Mouse (Mus musculus) forelimb bud, embryonic 11.5 days (tissue): ENCODE data around the gene Evx1.

ENCODE experiments used
- DNase-seq: peaks from one replicate; pipeline ENCODE4 v3.0.0-alpha.2; 2012; ENCODE audit warnings: low read depth, low spot score

Evx1 gene

DNA sequence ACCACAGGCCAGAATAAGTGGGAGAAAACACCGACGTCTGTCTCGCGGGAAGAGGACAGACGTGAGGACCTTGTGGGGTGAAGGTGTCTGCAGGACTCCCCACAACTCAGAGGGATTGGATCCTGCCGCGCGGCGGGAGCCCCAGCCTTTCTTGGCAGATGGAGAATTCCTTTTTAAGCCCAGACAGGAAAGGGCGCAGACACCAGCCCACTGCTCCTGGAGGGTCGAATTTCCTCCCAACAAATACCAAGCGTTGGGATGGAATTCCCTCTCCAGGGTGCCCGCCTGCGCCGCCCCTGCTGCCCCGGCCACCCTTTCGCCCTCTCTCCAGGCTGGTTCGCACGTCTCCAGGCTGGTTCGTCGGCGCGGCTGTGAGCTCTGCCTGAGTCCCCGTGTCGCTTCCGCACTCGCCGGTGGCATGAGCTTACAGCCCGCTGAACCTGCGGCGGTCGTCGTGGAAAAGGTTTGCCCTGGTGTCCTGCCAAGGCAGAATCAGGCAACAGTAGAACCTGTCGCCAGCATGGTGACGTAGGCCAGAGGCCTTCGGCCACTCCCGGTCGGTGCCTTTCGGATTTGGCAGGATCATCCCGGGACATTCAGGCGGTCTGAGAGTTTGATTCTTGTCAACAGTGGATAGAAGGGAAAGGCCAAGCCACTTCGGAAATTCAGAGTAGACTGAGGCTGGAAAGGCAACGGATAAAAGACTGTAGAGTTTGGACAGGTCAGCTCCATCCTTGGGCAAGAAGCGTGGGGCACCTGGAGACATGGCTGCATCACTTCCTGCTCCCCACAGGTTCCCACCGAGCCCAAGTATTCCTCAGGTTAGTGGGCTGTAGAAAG, 22.1 kb upstream of the Evx1 start:
- no peak for DNase-seq

DNA sequence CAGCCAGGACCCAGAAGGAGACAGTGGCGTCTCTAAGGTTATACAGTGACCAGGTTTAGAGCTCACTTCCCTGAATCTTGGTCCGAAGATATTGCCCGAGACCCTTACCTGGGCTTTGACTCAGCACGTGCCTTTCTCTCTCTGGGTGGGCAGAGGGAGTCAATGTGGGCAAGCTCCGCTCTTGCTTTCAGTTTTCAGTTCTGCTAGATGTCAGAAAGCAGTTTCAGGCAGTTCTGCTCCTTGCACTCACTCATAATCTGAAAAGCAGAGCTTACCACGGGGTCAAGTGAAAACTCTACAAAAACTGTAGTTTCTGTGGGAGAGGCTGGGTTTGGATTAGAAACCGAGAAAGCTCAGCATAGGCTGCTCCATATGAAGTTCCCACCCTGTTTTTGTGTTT, 21.0 kb upstream of the Evx1 start:
- DNase-seq = no peak

DNA sequence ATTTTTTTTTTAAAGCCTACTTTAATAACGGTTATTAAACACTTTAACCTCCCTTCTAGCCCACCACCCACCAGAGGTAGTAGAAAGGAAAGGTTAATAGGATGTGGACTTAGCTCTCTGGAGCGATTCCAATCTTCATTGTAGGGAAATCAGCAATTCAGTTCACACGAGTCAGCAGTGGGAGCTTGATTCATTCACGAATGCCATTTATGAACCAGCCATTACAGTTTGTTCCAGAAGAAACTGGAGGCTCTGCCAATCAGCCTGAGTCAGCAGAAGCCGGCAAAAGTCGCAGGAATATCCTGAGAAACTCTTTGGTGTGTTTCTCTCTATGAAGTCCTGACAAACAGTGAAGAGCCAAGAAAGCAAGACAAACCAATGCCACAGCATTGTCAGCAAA, 18.7 kb upstream of the Evx1 start:
- no peak for DNase-seq

DNA sequence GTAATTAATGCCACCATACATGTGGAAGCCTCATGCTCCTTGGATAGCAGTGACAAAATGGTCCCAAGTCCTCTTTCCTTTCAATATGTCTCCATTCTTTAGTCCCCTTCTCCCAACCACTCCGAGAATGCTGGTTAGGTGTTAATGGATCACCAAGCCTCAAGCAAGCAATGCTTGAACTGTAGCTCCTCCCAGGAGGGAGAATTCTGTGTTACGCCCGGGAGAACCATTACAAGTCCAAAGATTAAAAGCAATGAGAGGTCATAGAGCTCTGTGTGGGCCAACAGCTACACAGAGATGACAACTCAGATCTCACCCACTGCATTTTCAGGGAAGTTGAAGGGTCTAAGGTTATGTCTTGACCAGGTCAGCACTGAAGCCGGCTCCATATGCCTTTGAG, 14.8 kb upstream of the Evx1 start:
- DNase-seq = no peak

DNA sequence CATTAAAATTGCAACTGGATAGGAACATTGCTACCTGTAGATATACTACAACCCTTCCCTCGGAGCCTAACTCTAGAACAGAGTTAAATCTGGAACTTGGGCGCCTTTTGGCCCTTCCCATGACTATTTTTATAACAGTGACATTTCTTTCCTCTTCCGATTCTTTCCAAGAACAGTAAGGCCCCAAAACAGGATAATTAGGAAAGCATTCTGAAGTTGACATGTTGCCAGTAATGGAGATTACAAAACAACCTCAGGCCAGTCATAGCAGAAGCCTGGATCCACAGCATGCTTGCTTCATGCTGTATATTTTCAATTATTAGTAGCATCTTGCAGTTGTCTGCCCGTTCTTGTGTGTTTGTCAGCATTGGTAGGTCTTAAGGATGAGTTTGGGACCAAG, 12.5 kb upstream of the Evx1 start:
- DNase-seq = no peak

DNA sequence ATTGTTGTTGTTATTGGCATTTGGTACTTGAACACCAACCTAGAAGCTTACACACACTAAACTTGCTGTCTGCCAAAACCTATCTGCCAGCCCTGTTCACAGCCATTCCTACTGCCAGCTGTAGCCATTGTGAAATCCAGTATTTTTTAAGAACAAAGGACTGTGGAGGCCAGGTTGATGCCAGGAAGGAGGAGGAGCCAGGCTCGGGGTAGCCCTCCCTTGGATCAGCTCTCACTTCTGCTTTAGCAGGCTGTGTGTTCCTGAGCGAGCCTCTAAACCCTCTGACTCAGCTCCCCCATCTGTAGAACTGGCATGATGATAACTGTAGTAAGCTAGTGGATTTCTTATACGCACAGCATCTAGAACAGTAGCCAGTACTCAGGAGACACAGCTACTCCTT, 9.9 kb upstream of the Evx1 start:
- no peak for DNase-seq

DNA sequence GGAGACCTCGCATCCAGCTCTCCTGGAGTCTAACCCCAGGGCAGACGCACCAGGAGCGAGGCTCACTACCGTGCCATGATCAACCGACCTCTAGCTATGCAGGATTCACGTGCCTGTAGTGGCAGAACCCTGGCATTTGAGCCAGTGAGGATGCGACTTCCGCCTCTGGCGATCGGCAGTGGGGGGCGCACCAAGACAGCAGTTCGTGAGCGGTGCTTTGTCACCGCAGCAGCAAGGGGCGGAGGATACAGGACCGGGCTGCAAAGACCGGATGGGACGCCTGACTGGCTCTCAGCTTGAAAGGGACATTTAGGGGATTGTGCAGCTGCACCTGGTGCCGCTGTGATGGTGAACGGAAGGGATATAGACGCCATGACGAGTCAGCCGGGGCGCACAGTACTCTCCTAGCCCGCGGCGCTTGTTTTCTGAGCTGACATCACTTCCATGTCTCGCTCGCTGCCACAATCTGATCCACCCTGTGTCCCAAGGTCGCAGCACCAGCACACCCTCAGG, 7.4 kb upstream of the Evx1 start:
- DNase-seq = no peak

DNA sequence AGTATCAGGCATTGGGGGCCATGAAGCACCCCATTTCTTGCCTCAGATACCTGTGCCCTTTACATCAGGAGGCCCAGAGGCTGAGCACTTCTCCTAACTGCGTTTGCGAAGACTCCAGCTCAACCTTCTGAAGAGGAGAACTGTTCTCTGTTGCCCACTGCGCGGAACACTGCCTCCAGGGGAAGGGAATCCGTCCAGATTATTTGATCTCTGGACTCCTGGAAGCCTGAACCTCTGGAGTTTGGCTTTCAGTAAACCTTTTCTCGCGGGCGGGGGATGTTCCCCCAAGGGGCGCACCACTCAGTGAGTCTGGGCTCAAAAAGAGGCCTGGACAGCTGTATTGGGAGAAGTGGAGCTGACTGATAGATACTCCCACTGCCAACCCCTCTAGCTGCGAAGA, 3.5 kb upstream of the Evx1 start:
- no peak for DNase-seq

DNA sequence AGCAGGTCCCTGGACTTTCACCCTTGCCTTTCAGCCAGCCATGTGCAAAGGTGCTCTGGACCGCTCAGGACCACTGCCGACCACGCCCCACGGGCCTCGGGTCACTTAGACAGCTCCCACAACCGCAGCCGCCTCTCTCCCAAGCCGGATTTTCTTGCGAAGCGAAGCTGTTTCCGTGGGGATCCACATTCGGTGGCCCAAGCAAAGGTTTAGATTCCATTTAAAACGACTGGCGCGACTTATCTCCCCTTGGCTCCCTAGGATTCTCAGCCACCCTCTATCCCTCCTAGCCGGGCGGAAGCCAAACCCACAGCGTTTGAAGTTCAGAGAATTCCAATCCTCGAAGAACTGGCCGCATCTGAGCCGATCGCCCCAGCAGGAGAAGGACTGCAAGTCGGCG, 2.9 kb upstream of the Evx1 start:
- DNase-seq = no peak

DNA sequence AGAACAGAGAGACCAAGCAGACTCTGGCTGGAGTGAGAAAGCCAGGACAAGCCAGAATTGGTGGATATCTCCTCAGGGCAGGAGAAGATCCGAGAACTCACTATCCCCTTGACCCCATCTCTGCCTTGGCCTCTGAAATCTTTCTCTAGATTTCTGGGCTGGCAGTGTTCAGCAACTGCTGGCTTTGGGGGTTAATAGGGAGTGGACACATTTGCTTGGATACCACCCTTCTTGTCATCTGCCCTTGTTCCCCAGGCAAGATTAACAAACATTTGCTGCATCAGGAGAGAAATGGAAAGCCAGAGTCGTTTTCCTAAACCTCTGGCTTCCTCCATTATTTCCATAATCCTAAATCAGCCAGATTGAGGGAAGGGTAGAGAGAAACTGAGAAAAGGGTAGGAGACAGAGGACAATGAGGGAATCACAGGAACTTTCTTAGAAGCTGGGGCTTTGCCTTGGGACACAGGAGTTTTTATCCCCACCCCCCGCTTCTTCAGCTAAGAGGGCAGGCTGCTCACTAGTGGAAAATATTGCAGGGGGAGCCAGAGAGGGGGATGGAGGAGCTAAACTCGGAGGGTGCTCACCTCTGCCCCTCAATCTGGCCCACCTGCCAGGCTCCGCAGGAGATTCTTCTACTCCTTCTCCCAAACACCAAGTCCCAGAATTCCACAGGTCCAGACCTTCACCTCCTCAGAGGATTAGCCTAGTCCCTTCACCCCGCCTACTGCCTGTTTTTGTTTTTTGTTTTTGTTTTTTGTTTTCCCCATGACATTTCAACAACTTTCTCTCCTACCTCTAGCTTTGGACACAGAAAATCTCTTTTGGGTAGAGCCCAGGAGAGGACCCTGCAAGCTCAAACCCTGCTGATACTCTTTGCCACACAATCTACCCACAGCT, 1.4 kb upstream of the Evx1 start:
- DNase-seq = no peak

DNA sequence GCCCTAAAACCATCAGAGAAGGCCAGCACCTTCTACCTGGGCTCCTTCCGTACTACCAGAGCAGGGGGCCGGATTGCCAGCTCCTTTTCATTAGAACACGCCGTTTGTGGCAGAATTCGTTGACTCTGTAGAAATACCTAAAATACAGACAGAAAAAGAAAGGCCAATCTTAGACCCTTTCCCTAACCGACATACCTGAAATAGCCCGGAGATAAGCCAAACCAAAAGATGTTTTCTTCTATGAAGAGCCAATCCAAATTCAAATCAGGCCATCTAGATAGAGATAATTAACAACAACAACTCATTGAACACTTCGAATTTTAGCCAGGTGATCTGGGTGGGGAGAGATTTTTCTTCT, 761 bp upstream of the Evx1 start:
- DNase-seq = no peak

DNA sequence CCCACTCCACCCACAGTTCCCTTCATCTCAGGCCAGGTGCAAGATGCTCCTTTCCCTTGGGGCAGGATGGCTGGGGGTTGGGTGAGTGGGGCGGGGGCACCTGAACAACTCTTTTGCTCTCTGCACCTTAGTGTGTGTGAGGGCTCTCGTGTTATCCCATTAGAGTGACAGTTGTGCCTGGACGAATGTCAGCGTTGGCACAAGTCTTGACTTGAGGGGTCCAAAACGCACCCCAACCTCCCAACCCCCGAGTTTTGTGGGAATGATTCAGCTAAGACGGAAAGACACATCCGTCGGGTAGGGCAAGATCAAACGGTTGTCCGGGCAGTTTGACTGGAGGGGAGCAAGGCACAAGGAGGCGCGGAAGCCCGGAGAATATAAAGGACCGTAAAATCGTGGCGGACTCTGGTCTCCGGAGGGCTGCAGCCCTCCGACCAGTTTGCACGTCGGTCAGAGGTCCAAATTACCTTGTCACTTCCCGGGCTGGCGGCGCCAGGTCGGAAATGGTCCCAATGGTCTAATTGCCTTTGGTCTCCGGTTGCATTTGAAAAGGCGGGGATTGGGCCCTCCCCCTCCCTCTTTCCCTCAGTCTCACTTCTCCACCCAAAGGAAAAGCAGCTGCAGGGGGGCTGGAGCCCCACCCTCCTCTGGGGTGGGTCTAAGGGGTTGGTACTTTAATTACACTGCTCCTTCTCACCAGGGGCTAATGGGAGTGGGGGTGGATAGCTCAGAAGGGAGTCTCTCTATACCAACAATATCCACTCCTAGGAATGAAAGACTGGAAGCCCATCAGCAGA, 1.2 kb downstream of the Evx1 start:
- DNase-seq = no peak

DNA sequence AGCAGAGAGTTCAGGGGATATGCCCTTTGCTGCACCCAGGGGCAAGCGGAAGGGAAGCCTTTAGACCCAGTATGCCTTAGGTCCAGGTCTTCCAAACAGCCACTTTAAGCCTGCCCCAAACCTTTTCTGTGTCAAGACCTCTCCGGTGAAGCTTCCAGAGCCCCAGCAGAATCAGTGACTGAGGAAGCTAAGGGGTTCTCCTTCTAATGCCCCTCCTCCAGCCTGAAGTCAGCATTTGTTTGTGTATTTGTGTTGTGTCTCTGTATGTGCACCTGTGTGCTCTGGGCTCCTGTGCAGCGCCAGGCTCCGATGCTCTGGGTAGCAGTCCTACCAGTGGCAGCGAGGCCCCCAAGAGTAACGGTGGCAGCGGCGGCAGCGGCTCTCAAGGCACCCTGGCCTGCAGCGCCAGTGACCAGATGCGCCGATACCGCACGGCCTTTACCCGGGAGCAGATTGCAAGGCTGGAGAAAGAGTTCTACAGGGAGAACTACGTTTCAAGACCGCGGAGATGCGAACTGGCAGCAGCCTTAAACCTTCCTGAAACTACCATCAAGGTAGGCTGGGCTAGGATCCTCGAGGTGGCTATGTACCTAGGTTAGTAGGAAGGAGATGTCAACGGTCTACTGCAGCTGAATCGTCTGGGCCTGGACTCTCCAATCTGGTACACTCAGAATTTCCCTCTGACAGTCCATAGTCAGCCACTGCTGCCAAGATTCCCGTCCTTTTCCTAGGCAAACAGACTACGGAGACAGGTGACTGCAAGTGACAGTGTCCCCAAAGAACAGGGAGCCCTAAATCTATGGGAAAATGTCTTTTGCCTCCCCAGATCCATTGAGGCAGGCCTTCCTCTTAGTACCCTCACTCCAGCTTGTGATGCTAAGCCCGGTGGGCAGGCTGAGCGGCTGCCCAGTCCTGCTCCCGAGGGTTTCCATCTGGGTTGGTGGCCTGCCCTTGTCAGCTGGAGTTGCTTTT, 2.4 kb downstream of the Evx1 start:
- no peak for DNase-seq

DNA sequence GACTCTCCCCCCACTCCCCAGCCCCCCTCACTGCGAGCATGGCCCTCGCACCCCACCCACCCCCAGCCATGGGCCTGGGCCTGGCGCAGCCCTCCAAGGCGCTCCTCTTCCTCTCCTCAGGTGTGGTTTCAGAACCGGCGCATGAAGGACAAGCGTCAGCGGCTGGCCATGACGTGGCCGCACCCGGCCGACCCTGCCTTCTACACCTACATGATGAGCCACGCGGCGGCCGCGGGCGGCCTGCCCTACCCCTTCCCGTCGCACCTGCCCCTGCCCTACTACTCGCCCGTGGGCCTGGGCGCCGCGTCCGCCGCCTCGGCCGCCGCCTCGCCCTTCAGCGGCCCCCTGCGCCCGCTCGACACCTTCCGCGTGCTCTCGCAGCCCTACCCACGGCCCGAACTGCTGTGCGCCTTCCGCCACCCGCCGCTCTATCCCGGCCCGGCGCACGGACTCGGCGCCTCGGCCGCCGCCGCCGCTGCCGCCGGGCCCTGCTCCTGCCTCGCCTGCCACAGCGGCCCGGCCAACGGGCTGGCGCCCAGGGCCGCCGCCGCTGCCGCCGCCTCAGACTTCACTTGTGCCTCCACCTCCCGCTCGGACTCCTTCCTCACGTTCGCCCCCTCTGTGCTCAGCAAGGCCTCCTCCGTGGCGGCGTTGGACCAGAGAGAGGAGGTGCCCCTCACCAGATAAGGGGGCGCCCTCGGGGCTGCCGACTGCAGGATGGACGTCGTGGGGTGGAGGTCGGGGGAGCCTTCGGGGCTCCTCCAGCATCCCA, 3.3 kb downstream of the Evx1 start:
- DNase-seq = no peak

DNA sequence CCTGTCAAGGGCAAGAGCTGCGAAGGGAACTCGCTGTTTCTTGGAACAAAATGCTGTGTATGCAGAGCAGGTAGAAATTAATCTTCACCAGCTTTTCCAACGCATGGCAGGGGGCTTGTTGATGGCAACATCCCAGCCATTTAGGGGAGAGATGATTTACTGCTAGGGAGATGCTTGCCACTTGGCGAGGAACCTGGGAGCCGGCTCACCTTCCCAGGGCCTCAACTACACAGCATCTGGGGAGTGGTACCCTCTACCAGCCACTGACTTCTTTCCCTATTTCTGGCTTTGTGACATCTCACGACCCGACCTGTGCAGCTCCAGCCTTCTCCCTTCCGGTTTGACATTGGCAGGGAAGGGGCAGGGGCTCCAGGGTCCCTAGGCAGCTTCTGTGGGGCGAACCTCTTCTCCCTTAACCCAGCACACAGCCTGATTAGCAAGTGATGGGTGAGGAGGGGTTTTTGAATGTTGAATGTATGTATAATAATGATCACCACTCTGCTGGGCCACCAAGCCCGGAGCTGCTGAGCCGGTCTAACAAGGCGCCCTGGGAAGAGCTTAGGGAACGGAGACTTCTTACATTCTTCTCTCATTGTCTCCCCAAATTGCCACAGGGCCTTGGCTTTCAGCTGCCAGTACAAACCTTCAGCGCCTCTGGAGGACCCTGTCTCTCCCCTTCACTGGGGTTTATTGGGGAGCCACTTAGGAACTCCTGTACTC, 4.3 kb downstream of the Evx1 start:
- no peak for DNase-seq

DNA sequence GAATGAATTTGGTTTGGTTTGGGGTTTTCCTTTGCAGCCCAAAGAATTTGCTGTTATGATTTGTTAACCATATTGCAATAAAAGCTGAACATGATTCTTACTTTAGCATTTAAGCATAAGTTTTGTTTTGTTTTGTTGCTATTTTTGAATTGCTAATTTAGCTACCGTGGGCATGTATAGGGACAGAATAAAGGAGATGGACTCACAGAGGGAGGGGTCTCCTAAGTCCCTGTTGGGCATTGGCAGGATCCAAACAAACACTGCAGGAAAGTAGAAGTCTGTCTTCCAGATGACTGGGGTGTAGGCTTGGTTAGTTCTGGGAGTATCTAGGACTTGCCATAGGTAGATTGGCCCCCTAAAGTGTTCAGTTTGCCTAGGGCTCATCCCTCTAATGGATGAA, 5.0 kb downstream of the Evx1 start:
- no peak for DNase-seq

DNA sequence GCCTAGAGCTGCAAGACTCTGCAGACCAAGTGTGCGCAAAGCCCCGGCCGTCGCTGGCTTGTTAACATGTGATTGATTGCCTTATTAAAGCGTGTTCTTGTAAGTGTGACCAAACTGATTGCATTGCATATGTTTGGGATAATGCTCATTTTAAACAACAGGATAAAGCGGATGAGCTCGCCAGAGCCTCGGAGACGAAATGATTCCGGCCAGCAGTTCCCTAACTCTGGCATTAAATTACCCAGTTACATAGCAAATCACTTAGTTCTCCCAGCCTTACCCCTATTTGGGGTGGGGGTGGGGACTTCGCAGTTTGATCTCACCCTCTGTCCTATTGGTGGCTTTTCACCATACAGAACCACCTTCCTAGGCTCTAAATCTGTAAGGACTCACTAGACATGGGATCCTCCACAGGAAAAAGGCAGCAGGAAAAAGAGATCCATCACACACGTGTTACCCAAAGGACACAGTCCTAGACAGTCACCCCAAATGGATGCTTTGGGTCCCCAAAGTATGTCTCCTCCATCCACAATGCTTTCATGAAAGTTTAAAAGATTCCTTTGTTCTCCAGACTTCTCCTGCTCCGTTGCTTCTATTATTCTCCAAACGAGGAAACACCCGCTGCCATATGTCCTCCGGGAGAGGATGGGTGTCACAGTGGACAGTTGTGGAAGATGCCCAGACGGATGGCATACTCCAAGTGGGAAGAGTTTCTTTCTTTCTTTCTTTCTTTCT, 6.8 kb downstream of the Evx1 start:
- DNase-seq = no peak

DNA sequence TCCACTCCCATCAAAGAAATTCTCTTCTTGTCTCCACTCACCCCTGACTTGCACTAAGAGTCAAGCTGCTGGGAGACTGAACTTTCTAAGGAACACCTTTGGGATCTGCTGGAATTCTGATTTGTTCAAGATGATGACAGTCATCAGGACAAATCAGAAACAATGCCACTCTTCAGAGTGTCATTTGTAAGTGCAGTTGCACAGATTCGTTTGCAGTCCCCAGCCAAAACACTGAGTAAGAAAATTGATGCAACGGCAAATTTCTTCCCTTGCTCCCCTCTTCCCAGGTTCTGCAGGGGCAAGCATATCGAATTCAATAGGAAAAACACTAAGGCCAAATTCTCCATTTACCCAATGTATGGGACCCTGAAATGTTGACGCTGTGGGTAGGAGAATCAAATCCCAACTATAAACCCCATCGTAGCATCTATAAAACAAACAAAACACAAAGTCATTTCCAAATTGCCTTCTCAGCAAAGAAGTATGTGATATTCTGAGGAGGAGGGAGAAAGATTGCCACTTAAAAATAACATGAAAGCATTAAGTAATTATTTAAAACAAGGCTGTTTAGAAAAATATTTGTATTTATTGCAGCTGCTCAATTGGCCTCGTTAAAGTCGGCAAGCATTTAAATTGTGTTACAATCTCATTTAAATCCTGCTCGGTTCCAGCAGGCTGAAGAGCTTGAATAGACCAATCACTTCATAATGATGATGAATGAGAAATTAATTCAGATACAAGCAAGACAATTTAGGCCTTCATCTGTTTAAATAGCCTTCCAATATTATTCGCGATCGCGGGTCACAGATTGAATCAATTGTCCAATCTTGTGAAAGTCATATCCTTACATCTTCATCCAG, 7.9 kb downstream of the Evx1 start:
- DNase-seq = no peak
